In genomic region chr13:113616751-113617337, GRCm38 (mm10) we compare ENCODE assay signal across 8 mouse cellular contexts. TPM values are rescaled to one million over a fixed set of nuclear protein-coding genes. Genes with fewer than 3 reads are reported as not detected.
DNase-seq lines count a peak whose midpoint lies in the region; ATAC-seq lines count a peak whose summit lies in the region.

No protein-coding gene starts in this region.

- no peak overlapping the region for H3K27ac ChIP-seq in intestine, embryonic 16.5 days (ENCODE audit: low read length)
- H3K27ac ChIP-seq in midbrain, embryonic 12.5 days (replicated peaks): no peak overlapping the region; the same call in 1 of the 2 replicates

- DNase-seq in adrenal gland, adult (ENCODE audit: inconsistent age in 2 of 2, low spot score in 1 of 2): peak; percentile 35 to 46
- no peak for DNase-seq in adrenal gland, postnatal 36 days
- peak; percentile 28 for DNase-seq in thymus, postnatal 14 days
- DNase-seq in thymus, postnatal 25 days: no peak
- no peak for DNase-seq in spleen, postnatal 14 days (ENCODE audit: low spot score in 2 of 2)
- DNase-seq in spleen, adult 18-20 months: no peak

- no peaks in the 10 kb centered on the region for H3K9me3 ChIP-seq in intestine, embryonic 16.5 days (ENCODE audit: control insufficient read depth, low read length)
- no peaks in the 10 kb centered on the region for H3K9me3 ChIP-seq in midbrain, embryonic 12.5 days

- H3K9ac ChIP-seq in intestine, embryonic 16.5 days (ENCODE audit: low read depth, low read length): peak overlapping the region; percentile 96
- H3K9ac ChIP-seq in midbrain, embryonic 12.5 days (replicated peaks): peak overlapping the region; percentile 88; the same call in 1 of the 2 replicates

- 61% methylated on average over 24 of the region's 24 CpGs for WGBS in intestine, embryonic 16.5 days
- 74% methylated on average over 24 of the region's 24 CpGs for whole genome bisulfite sequencing in midbrain, embryonic 12.5 days

- H3K4me1 ChIP-seq in intestine, embryonic 16.5 days (ENCODE audit: control insufficient read depth, insufficient read depth, low read length): peaks cover 46% of the 10 kb centered on the region
- peaks cover 57% of the 10 kb centered on the region for H3K4me1 ChIP-seq in midbrain, embryonic 12.5 days

- ATAC-seq in intestine, embryonic 16.5 days: no peak
- ATAC-seq in midbrain, embryonic 12.5 days (ENCODE audit: low FRiP score, low read depth): no peak

- H3K4me3 ChIP-seq in intestine, embryonic 16.5 days (ENCODE audit: low read length): peak overlapping the region; percentile 82
- peak overlapping the region; percentile 71 for H3K4me3 ChIP-seq in midbrain, embryonic 12.5 days

- no peaks in the 10 kb centered on the region for H3K27me3 ChIP-seq in intestine, embryonic 16.5 days (replicated peaks; ENCODE audit: control insufficient read depth, insufficient read depth, low read length)
- 0 out of 2 replicates have a peak, but pooled peaks cover 4% of the 10 kb centered on the region for H3K27me3 ChIP-seq in midbrain, embryonic 12.5 days

- H3K4me2 ChIP-seq in intestine, embryonic 16.5 days (ENCODE audit: low read depth, low read length): peak overlapping the region; percentile 83
- H3K4me2 ChIP-seq in midbrain, embryonic 12.5 days (replicated peaks): peak overlapping the region; percentile 91

- H3K36me3 ChIP-seq in intestine, embryonic 16.5 days (ENCODE audit: control insufficient read depth, insufficient read depth, low read length): no peaks in the 10 kb centered on the region
- no peaks in the 10 kb centered on the region for H3K36me3 ChIP-seq in midbrain, embryonic 12.5 days

RNA-seq across cellular contexts. Expression of gene Snx18, which starts 1.5 kb away (rescaled TPM):
- total RNA-seq in adrenal gland, postnatal 36 days (2021): 10 to 100 TPM; 22.1 to 25.7 TPM
- 10.1 and 11.7 TPM in 2 replicates for polyA plus RNA-seq in intestine, embryonic 16.5 days (2015; fragmentation: Nextera tagmentation; extraction: Ambion mirVana)
- polyA plus RNA-seq in midbrain, embryonic 12.5 days (2016; fragmentation: Nextera tagmentation; extraction: Ambion mirVana): 20.8 and 21.8 TPM in 2 replicates

RNA-seq across cellular contexts. Expression of gene Hspb3, which starts 46.6 kb away (rescaled TPM):
- total RNA-seq in adrenal gland, postnatal 36 days (2021): not detected
- polyA plus RNA-seq in intestine, embryonic 16.5 days (2015; fragmentation: Nextera tagmentation; extraction: Ambion mirVana): not detected in 2 replicates
- polyA plus RNA-seq in midbrain, embryonic 12.5 days (2016; fragmentation: Nextera tagmentation; extraction: Ambion mirVana): 0.31 TPM in 1 of 2 replicates, not detected in the other

Comparison
In these comparisons a context has a peak if more than half of its experiments do, and no peak if none do; other contexts are left out.
1. DNase-seq: peak in adrenal gland, adult (2 of 2) and thymus, postnatal 14 days (single experiment); none in adrenal gland, postnatal 36 days (0 of 2), thymus, postnatal 25 days (single experiment), spleen, postnatal 14 days (0 of 2) and spleen, adult 18-20 months (0 of 2).